Mouse (Mus musculus) lung, postnatal 10 days (tissue): ENCODE measurements around the gene Atg4d.
"Not testable (repeated sequence)": the region's sequence is repeated elsewhere in the genome, so short reads cannot be mapped to it uniquely, and the experiment has no call there.

Experiments used
- DNase-seq: peaks from one replicate; pipeline ENCODE4 v3.0.0; 2021

The Atg4d gene

GRCm38 (mm10) chr9:21265000-21265561 lies at the start of gene Atg4d:
Gene Atg4d, plus strand, starts transcription at chr9:21265293.
- peak; percentile 99 for DNase-seq

DNA sequence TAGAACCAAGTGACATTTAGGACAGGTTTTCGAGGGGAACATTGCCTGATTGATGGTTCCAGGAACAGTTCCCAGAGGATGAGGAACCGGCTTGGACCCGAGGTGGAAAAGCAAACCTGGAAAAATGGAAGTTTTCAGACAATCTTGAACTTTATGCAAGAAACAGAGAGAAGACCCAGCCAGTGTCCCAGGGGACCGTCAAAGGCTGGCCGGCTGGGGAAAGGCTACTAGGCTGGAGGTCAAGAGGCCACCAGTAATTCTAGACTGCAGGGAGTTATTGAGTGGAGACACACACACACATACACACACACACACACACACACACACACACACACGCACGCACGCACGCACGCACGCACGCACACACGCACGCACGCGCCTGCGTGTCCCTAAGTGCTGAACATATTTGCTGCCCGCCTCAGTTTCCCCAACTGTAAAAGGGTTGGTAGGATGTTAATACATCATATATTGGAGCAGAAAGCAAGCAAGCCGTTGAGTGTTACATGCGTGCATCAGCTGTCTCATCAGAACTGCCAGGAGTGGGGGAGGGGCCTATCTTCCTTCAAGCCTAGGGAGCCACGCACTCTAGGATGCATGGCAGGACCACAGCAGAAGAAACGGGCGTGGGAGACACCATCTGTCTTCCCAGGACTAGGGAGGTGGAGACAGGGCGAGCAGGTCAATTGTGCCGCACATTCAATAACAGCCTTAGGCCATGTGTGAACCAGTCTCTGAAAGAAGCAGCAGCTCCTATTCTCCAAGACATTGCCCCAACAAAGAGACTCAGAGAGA lies 48.8 kb upstream of the Atg4d start:
- peak; percentile 32 for DNase-seq

GRCm38 (mm10) chr9:21219820-21220219 lies 45.3 kb upstream of the Atg4d start:
- DNase-seq: peak; percentile 45

DNA sequence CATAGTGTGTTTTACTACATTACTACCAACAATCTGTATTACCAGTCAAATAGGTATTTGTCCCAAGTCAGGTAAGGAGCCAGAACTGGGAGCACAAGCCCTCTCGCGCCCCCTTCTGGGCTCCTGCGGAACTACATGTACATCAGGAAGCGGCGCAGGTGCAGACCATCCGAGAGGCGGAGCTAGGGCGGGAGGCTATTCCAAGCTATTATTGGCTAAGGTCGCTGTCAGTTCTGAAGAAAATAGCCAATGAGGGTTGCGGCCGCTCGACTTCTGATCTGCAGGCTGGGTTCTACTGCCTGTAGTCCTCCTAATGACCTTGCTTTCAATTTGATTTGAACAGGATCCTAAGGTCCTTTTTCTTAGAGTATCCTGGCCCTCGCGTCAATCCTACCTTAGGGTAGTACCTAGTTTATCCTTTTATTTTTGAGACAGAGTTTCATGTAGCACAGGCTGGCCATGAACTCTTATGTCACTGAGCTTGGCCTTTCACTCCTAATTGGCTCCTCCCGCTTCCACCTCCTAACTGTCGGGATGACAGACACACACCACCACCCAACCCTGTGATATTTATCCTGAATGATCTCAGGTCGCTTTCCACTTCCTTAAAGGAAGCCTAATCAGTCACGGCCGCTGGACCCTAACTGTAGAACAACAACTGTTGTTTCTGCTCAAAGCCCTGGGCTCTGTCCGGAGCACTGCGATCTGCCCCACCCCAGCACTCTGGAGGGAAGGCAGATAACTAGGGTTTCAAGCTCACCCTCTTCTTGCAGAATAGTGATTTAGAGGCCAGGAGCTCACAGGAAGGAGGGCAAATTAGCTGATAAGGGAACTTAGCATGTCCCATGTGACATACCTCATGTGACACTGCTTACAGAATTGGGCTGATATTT lies 44.4 kb upstream of the Atg4d start:
- peak; percentile 95 for DNase-seq

- DNase-seq: peak; percentile 76
These were observed 43.6 kb upstream of the Atg4d start for GRCm38 (mm10) chr9:21221383-21221929.

DNA sequence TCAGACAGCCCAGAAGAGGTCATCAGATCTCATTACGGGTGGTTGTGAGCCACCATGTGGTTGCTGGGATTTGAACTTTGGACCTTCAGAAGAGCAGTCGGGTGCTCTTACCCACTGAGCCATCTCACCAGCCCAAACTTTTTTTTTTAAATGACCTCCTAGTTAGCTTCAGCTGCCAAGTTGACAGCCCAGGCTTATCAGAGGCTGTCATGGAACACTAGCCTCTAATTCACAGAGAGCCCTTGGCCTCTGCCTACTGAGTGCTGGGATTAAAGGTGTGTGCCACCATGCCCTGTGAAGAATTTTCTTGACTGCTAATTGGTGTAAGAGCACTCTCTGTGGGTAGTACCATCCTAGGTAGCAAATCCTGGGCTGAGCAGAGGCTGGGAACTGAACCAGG lies 41.6 kb upstream of the Atg4d start:
- not testable (repeated sequence) for DNase-seq

- no peak for DNase-seq
These were observed 41.2 kb upstream of the Atg4d start for GRCm38 (mm10) chr9:21223906-21224305.

- peak; percentile 29 for DNase-seq
These were observed 40.3 kb upstream of the Atg4d start for GRCm38 (mm10) chr9:21224576-21225414.

DNA sequence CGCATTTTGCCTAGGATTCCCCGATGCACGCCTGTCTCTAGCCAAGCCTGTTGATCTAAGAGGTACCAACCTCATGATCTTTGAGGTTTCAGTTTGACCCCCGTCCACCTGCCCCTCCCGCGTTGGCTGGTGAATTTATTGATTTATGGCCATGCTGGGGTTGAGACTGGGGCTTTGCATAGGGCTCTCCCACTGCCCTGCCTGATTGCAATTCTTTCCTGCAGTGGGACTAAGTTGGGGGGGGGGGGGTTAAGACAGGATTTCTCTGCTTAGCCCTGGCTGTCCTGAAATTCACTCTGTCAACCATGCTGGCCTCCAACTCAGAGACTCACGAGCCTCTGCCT lies 39.7 kb upstream of the Atg4d start:
- no peak for DNase-seq

- DNase-seq: no peak
These were observed 37.8 kb upstream of the Atg4d start for GRCm38 (mm10) chr9:21227342-21227741.

GRCm38 (mm10) chr9:21231551-21231950 lies 33.5 kb upstream of the Atg4d start:
- no peak for DNase-seq

GRCm38 (mm10) chr9:21232867-21233266 lies 32.2 kb upstream of the Atg4d start:
- no peak for DNase-seq

- no peak for DNase-seq
These were observed 31.7 kb upstream of the Atg4d start for GRCm38 (mm10) chr9:21233366-21233765.

GRCm38 (mm10) chr9:21233805-21234204 lies 31.3 kb upstream of the Atg4d start:
- no peak for DNase-seq

DNA sequence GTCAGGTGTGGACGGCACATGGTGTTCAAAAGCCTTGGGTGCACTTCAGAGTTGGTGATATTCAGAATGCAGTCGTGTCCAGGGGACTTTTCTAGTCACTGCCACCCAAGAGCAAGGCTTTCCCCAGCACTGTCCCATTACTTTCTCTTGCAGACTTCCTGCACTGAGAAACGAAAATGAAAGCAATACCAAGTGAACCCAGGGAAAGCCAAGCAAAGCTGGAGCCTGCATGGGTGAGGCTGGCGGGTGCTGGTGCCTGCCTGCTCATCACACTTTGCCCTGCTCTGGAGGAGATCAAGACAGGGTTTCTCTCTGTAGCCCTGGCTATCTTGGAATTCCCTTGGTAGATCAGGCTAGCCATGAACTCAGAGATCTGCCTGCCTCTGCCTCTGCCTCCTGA lies 29.8 kb upstream of the Atg4d start:
- DNase-seq: no peak

DNA sequence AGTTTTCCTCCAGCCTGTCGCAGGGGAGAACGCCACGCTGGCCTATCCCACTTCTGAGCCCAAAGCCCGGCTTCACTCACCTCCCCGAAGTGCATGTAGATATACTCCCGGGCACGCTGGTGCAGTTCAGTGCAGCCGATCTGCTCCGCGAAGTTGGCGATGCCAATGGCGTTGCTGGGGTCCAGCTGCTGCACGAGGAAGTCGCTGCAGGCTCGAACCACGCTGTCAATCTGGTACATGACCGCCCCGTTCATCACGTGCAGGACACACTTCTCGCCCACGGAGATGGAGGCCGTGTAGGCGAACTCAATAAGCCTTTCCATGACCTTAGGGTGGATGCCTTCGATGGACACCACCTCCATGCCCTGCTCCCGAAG lies 28.1 kb upstream of the Atg4d start:
- no peak for DNase-seq

DNA sequence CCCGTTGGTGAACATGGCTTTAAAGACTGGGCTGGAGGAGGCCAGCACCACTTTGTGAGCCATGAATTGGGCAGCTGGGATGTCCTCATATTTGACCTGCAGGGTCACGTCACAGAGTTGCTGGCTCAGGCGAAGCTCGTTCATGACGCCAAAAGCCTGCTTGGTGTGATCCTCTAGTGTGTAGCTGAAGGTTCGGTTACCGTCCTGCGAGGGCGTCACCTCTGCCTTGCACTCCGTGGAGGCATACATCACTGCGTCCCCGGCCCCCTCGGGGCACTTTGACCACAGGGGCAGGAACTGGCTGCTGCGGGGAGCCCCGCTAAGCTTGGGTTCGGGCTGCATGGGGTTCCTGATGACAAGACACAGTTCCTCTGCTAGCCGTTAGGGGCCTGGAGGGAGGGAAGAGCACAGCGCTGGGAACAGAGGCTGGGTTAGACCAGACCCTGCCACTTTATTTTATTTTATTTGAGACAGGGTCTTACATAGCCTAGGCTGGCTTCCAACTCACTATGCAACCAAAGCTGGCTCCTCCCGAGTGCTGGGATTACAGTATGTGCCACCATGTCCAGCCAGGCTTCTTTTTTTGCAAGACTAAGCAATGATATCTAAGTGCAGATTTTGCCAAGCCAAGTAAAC lies 27.6 kb upstream of the Atg4d start:
- peak; percentile 46 for DNase-seq

GRCm38 (mm10) chr9:21238004-21238732 lies 26.9 kb upstream of the Atg4d start:
- peak; percentile 27 for DNase-seq

GRCm38 (mm10) chr9:21238733-21239464 lies 26.2 kb upstream of the Atg4d start, which contains the start of gene Keap1:
Gene Keap1, minus strand, starts transcription at chr9:21239361.
- peak; percentile 88 for DNase-seq

- DNase-seq: no peak
These were observed 25.6 kb upstream of the Atg4d start for GRCm38 (mm10) chr9:21239465-21239848.
